Mouse (Mus musculus) neutrophil, adult 65 days (primary cell): ENCODE results near the gene Olfr745. TPM values are rescaled to one million over a fixed set of nuclear protein-coding genes. Genes with fewer than 3 reads are reported as not detected.

ENCODE experiments used
- total RNA-seq: library from RNA; stranded (reverse); gene quantifications from 2 replicates; pipeline ENCODE4 v1.2.4, GENCODE M21; 2023

Olfr745 gene
- total RNA-seq = not detected in 2 replicates

DNA sequence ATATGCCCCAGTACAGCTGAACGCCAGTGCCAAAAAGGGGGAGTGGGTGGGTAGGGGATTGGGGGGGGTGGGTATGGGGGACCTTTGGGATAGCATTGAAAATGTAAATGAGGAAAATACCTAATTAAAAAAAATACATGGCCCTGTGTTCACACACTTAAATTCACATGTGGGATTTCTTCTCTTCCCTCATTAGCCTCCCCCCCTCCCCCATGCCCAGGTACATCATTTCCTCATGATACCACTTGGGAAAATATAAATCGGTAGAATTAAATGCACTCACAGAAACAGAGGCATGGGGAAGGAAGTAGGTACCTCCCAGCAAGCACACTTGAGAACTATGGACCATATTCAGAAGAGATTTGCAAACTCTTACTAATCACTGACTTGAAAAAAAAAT is at the start of gene Olfr745:
Gene Olfr745 (plus strand): TSS at position 301 of the 400 bp plus-strand sequence.

DNA sequence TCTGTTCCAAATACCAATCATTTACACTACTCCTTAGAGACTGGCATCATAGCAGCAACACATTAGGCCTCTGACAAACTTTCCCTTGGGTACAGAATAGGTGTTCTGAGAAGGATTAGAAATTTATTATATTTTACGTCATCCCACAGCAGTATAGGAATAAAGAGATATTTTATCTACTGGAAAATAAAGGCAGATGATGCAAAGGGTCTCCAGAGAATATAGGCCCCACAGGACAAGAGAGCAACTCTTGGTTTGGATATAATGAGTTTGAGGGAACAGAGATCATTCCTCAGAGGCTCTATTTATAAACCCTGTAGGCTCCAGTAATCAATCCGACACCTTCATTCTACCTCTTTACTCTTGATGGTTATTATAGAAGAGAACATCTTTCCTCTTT is 24.6 kb upstream of the Olfr745 start, which contains the start of gene Olfr744:
Gene Olfr744 (plus strand): TSS at position 301 of the 400 bp plus-strand sequence.

DNA sequence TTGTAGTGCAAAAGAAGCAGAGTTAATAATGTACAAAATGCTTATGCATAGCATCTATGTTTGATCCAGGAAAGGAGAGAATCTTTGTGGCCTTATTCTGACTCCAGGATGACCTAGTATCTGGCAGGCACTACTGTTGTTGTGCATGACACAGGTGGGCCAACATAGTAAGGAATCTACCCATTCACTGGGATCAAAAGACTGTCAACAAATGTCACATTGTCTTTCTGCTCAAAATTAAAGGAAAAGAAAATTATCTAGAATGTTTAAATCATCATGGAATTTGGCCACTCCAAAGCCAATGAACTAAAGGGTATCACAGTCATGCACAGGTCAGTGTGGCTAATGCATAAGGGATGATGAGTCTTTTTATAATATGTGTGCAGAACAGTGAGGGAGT is 7.6 kb downstream of the Olfr745 start, which contains the start of gene Olfr746:
Gene Olfr746 (plus strand): TSS at position 301 of the 400 bp plus-strand sequence.

GRCm38 (mm10) chr14:50693106-50693505 is 53.9 kb downstream of the Olfr745 start, which contains the start of gene Olfr747:
TSS of gene Olfr747 (minus strand) at chr14:50693206.

Other genes starting within 250 kb of the Olfr745 start
- gene Olfr738, start 231.8 kb upstream of the Olfr745 start, total RNA-seq = not detected in 2 replicates
- not detected in 2 replicates for gene Olfr739, start 220.8 kb upstream of the Olfr745 start, total RNA-seq
- not detected in 2 replicates for gene Olfr740, start 193.8 kb upstream of the Olfr745 start, total RNA-seq
- gene Olfr741, start 166.7 kb upstream of the Olfr745 start, total RNA-seq = not detected in 2 replicates
- not detected in 2 replicates for gene Olfr742, start 135.8 kb upstream of the Olfr745 start, total RNA-seq
- gene Olfr743, start 117.5 kb upstream of the Olfr745 start, total RNA-seq = not detected in 2 replicates
- gene Olfr744, start 24.5 kb upstream of the Olfr745 start, total RNA-seq = not detected in 2 replicates
- not detected in 2 replicates for gene Olfr746, start 7.7 kb downstream of the Olfr745 start, total RNA-seq
- gene Olfr747, start 53.8 kb downstream of the Olfr745 start, total RNA-seq = not detected in 2 replicates
- not detected in 2 replicates for gene Olfr748, start 68.0 kb downstream of the Olfr745 start, total RNA-seq
- not detected in 2 replicates for gene Olfr749, start 105.7 kb downstream of the Olfr745 start, total RNA-seq
- gene Ttc5, start 146.1 kb downstream of the Olfr745 start, total RNA-seq = 28.0 and 39.4 TPM in 2 replicates
- gene Ccnb1ip1, start 168.3 kb downstream of the Olfr745 start, total RNA-seq = not detected in 2 replicates
- gene Parp2, start 168.5 kb downstream of the Olfr745 start, total RNA-seq = 23.5 and 35.4 TPM in 2 replicates
- 33.7 and 51.6 TPM in 2 replicates for gene Tep1, start 231.2 kb downstream of the Olfr745 start, total RNA-seq